13 mouse cellular contexts compared by ENCODE assay signal in the genomic region with DNA sequence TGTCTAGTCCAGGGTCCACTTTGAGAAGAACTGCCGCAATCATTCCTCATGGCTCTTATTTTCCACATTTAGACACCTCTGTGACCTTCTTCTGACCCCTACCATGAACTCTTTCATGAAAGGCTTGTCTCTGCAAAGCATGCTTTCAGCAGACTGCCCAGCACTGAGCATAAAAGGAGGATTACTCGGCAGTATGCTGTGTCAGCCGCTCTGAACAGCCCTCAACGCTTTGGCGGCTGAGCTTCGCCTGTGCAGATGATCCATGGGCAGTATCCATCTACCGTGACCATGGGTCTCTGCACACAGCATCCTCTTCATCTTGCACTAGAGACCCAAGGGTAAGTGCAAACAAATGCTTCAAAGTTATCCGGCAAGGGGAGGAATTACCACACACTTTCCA.
A peak's percentile ranks its signal among the peaks of the same experiment; 100 is the strongest.
DNase-seq lines count a peak whose midpoint lies in the region; ATAC-seq lines count a peak whose summit lies in the region.
"Had no signal": no experiment of that assay in that cellular context is flagged by ENCODE, and none has a peak within 500 bp of the region (broad histone marks: within the 10 kb centered on the region; RNA-seq: fewer than 3 reads in every experiment).

No protein-coding gene starts in this region.

- no peaks in the 10 kb centered on the region for H3K36me3 ChIP-seq in embryonic facial prominence, embryonic 11.5 days (replicated peaks; ENCODE audit: control insufficient read depth, insufficient read depth, low read depth, low read length)
- no peaks in the 10 kb centered on the region for H3K36me3 ChIP-seq in embryonic facial prominence, embryonic 10.5 days (replicated peaks)
- no peaks in the 10 kb centered on the region for H3K36me3 ChIP-seq in hindbrain, embryonic 10.5 days
- no peaks in the 10 kb centered on the region for H3K36me3 ChIP-seq in hindbrain, embryonic 12.5 days
- H3K36me3 ChIP-seq in forebrain, embryonic 13.5 days (ENCODE audit: poor library complexity, severe bottlenecking) = no peaks in the 10 kb centered on the region
- H3K36me3 ChIP-seq in midbrain, embryonic 15.5 days (replicated peaks) = no peaks in the 10 kb centered on the region
- H3K36me3 ChIP-seq: neural tube, embryonic 13.5 days had no signal

- DNase-seq in embryonic facial prominence, embryonic 11.5 days (ENCODE audit: low spot score) = peak; percentile 8
- DNase-seq in embryonic facial prominence, embryonic 10.5 days (ENCODE audit: low spot score) = no peak
- no peak for DNase-seq in hindbrain, embryonic 10.5 days (ENCODE audit: low spot score)
- DNase-seq in kidney, postnatal 4 days = no peak
- DNase-seq in right cerebral cortex, postnatal 4 days = no peak
- DNase-seq: adrenal gland, postnatal 10 days; gastrocnemius, postnatal 14 days; kidney, postnatal 10 days; thymus, adult 18-20 months had no signal

- ATAC-seq in embryonic facial prominence, embryonic 11.5 days (replicated peaks; ENCODE audit: insufficient number of reproducible peaks, low FRiP score, low TSS enrichment, low read depth) = no peak
- no peak for ATAC-seq in hindbrain, embryonic 12.5 days (ENCODE audit: low FRiP score)
- 0 out of 2 replicates have a peak, but pooled peaks have one; percentile 41 for ATAC-seq in forebrain, embryonic 13.5 days
- ATAC-seq in midbrain, embryonic 15.5 days (replicated peaks) = peak; percentile 65

- WGBS in embryonic facial prominence, embryonic 11.5 days = 48% methylated on average over 8 of the region's 8 CpGs
- WGBS in embryonic facial prominence, embryonic 10.5 days = 48% methylated on average over 8 of the region's 8 CpGs
- WGBS in hindbrain, embryonic 10.5 days = 39% methylated on average over 8 of the region's 8 CpGs
- 23% methylated on average over 8 of the region's 8 CpGs for WGBS in hindbrain, embryonic 12.5 days
- WGBS in forebrain, embryonic 13.5 days = 13% methylated on average over 8 of the region's 8 CpGs
- WGBS in midbrain, embryonic 15.5 days = 13% methylated on average over 8 of the region's 8 CpGs

- H3K27me3 ChIP-seq in embryonic facial prominence, embryonic 11.5 days (ENCODE audit: control insufficient read depth, insufficient read depth, low read length) = no peaks in the 10 kb centered on the region
- no peaks in the 10 kb centered on the region for H3K27me3 ChIP-seq in embryonic facial prominence, embryonic 10.5 days (replicated peaks; ENCODE audit: low read depth, poor library complexity, severe bottlenecking)
- no peaks in the 10 kb centered on the region for H3K27me3 ChIP-seq in hindbrain, embryonic 10.5 days (ENCODE audit: insufficient read depth, poor library complexity, severe bottlenecking)
- no peaks in the 10 kb centered on the region for H3K27me3 ChIP-seq in hindbrain, embryonic 12.5 days
- H3K27me3 ChIP-seq in forebrain, embryonic 13.5 days = no peaks in the 10 kb centered on the region
- no peaks in the 10 kb centered on the region for H3K27me3 ChIP-seq in midbrain, embryonic 15.5 days (replicated peaks)
- H3K27me3 ChIP-seq: neural tube, embryonic 13.5 days had no signal

- no peak overlapping the region for H3K4me3 ChIP-seq in embryonic facial prominence, embryonic 11.5 days (ENCODE audit: low read depth, low read length)
- no peak overlapping the region for H3K4me3 ChIP-seq in embryonic facial prominence, embryonic 10.5 days
- no peak overlapping the region for H3K4me3 ChIP-seq in hindbrain, embryonic 10.5 days
- no peak overlapping the region for H3K4me3 ChIP-seq in hindbrain, embryonic 12.5 days
- no peak overlapping the region for H3K4me3 ChIP-seq in forebrain, embryonic 13.5 days
- no peak overlapping the region for H3K4me3 ChIP-seq in midbrain, embryonic 15.5 days
- H3K4me3 ChIP-seq: neural tube, embryonic 13.5 days had no signal

- no peak overlapping the region for H3K27ac ChIP-seq in embryonic facial prominence, embryonic 11.5 days (replicated peaks; ENCODE audit: low read depth, low read length)
- no peak overlapping the region for H3K27ac ChIP-seq in embryonic facial prominence, embryonic 10.5 days (replicated peaks)
- peak overlapping the region; percentile 70 for H3K27ac ChIP-seq in hindbrain, embryonic 10.5 days
- H3K27ac ChIP-seq in hindbrain, embryonic 12.5 days = no peak overlapping the region
- H3K27ac ChIP-seq in forebrain, embryonic 13.5 days = no peak overlapping the region
- H3K27ac ChIP-seq in midbrain, embryonic 15.5 days = 0 out of 2 replicates have a peak overlapping the region, but pooled peaks have one; percentile 38
- H3K27ac ChIP-seq: neural tube, embryonic 13.5 days had no signal

- H3K4me2 ChIP-seq in embryonic facial prominence, embryonic 11.5 days (ENCODE audit: low read depth, low read length) = no peak overlapping the region
- no peak overlapping the region for H3K4me2 ChIP-seq in hindbrain, embryonic 12.5 days (replicated peaks)
- no peak overlapping the region for H3K4me2 ChIP-seq in forebrain, embryonic 13.5 days
- no peak overlapping the region for H3K4me2 ChIP-seq in midbrain, embryonic 15.5 days
- H3K4me2 ChIP-seq: neural tube, embryonic 13.5 days had no signal

- H3K4me1 ChIP-seq in embryonic facial prominence, embryonic 11.5 days (ENCODE audit: control insufficient read depth, insufficient read depth, low read length) = no peaks in the 10 kb centered on the region
- H3K4me1 ChIP-seq in embryonic facial prominence, embryonic 10.5 days = peaks cover 18% of the 10 kb centered on the region
- H3K4me1 ChIP-seq in hindbrain, embryonic 10.5 days (replicated peaks) = peaks cover 23% of the 10 kb centered on the region
- H3K4me1 ChIP-seq in hindbrain, embryonic 12.5 days = 0 out of 2 replicates have a peak, but pooled peaks cover 10% of the 10 kb centered on the region
- H3K4me1 ChIP-seq in forebrain, embryonic 13.5 days = peaks cover 10% of the 10 kb centered on the region
- H3K4me1 ChIP-seq in midbrain, embryonic 15.5 days = peaks cover 5% of the 10 kb centered on the region

- no peaks in the 10 kb centered on the region for H3K9me3 ChIP-seq in embryonic facial prominence, embryonic 11.5 days (replicated peaks; ENCODE audit: control insufficient read depth, low read length)
- H3K9me3 ChIP-seq in embryonic facial prominence, embryonic 10.5 days = no peaks in the 10 kb centered on the region; the same call in 1 of the 2 replicates
- peaks cover 7% of the 10 kb centered on the region; the same call in 1 of the 2 replicates for H3K9me3 ChIP-seq in hindbrain, embryonic 10.5 days
- no peaks in the 10 kb centered on the region; the same call in 1 of the 2 replicates for H3K9me3 ChIP-seq in hindbrain, embryonic 12.5 days (replicated peaks)
- H3K9me3 ChIP-seq in forebrain, embryonic 13.5 days (replicated peaks) = no peaks in the 10 kb centered on the region
- H3K9me3 ChIP-seq in midbrain, embryonic 15.5 days = no peaks in the 10 kb centered on the region
- H3K9me3 ChIP-seq: neural tube, embryonic 13.5 days had no signal

- H3K9ac ChIP-seq in embryonic facial prominence, embryonic 11.5 days (replicated peaks; ENCODE audit: low read length) = no peak overlapping the region
- no peak overlapping the region for H3K9ac ChIP-seq in hindbrain, embryonic 12.5 days
- H3K9ac ChIP-seq in forebrain, embryonic 13.5 days = no peak overlapping the region
- H3K9ac ChIP-seq in midbrain, embryonic 15.5 days = no peak overlapping the region
- H3K9ac ChIP-seq: neural tube, embryonic 13.5 days had no signal

Comparison
In these comparisons a context has a peak if more than half of its experiments do, and no peak if none do; other contexts are left out.
1. H3K27ac ChIP-seq: peak in hindbrain, embryonic 10.5 days (single experiment) and midbrain, embryonic 15.5 days (single experiment); none in embryonic facial prominence, embryonic 11.5 days (single experiment), embryonic facial prominence, embryonic 10.5 days (single experiment), hindbrain, embryonic 12.5 days (single experiment) and forebrain, embryonic 13.5 days (single experiment).
2. ATAC-seq: peak in forebrain, embryonic 13.5 days (single experiment) and midbrain, embryonic 15.5 days (single experiment); none in embryonic facial prominence, embryonic 11.5 days (single experiment) and hindbrain, embryonic 12.5 days (single experiment).